Mouse (Mus musculus): ENCODE results near the gene Gm16253. TPM values are rescaled to one million over a fixed set of nuclear protein-coding genes. Genes with fewer than 3 reads are reported as not detected.

The Gm16253 gene
- polyA plus RNA-seq, 1 experiment from 2014 or later, result 0.68 TPM

GRCm38 (mm10) chr3:96623201-96623600 is 46.4 kb downstream of the Gm16253 start:
- WGBS, result 86% methylated on average over 4 of the region's 4 CpGs
- H3K36me3 ChIP-seq (ENCODE audit: control insufficient read depth, insufficient read depth, low read length), result peaks cover 74% of the 10 kb centered on the region

GRCm38 (mm10) chr3:96629729-96630600 is 53.2 kb downstream of the Gm16253 start, which contains the start of gene Rbm8a:
Gene Rbm8a (plus strand): TSS chr3:96629933.
- ATAC-seq (ENCODE audit: insufficient number of reproducible peaks, insufficient read depth, low FRiP score, low read depth), result peak; percentile 90
- H3K27ac ChIP-seq (replicated peaks in 1 of 2; ENCODE audit: control insufficient read depth in 1 of 2, insufficient read depth in 1 of 2, low read depth in 2 of 2, low read length in 2 of 2), result peak within 1 kb of the TSS; percentile 78 to 85; a peak in 3 of 4 replicates
- peaks cover 48% of the 10 kb centered on the region for H3K36me3 ChIP-seq (ENCODE audit: control insufficient read depth, insufficient read depth, low read length)
- H3K9me3 ChIP-seq (ENCODE audit: control insufficient read depth, low read length), result no peaks in the 10 kb centered on the region
- WGBS, result 1% methylated on average over 48 of the region's 48 CpGs
- peak within 1 kb of the TSS; percentile 88 for H3K4me2 ChIP-seq (ENCODE audit: low read length)
- peak within 1 kb of the TSS; percentile 83 for H3K9ac ChIP-seq (ENCODE audit: low read length)
- H3K27me3 ChIP-seq (ENCODE audit: control insufficient read depth, insufficient read depth, low read length), result no peaks in the 10 kb centered on the region
- H3K4me3 ChIP-seq (ENCODE audit: control insufficient read depth in 1 of 2, insufficient read depth in 1 of 2, low read depth in 1 of 2, low read length in 2 of 2), result peak within 1 kb of the TSS; percentile 65 to 98
- H3K4me1 ChIP-seq (ENCODE audit: control insufficient read depth in 2 of 2, insufficient read depth in 2 of 2, low read length in 2 of 2), result peaks cover 2 to 18% of the 10 kb centered on the region in 2 experiments; a peak in 3 of 4 replicates

More at GRCm38 (mm10) chr3:96623201-96623600, 46.4 kb downstream of the Gm16253 start:
- no peaks in the 10 kb centered on the region for H3K27me3 ChIP-seq (ENCODE audit: control insufficient read depth, insufficient read depth, low read length)
- H3K27ac ChIP-seq (replicated peaks in 1 of 2; ENCODE audit: control insufficient read depth in 1 of 2, insufficient read depth in 1 of 2, low read depth in 2 of 2, low read length in 2 of 2), result no peak overlapping the region
- no peak for ATAC-seq (ENCODE audit: insufficient number of reproducible peaks, insufficient read depth, low FRiP score, low read depth)
- no peaks in the 10 kb centered on the region for H3K4me1 ChIP-seq (ENCODE audit: control insufficient read depth in 2 of 2, insufficient read depth in 2 of 2, low read length in 2 of 2)
- no peaks in the 10 kb centered on the region for H3K9me3 ChIP-seq (ENCODE audit: control insufficient read depth, low read length)
- no peak overlapping the region for H3K9ac ChIP-seq (ENCODE audit: low read length)
- H3K4me3 ChIP-seq (ENCODE audit: control insufficient read depth in 1 of 2, insufficient read depth in 1 of 2, low read depth in 1 of 2, low read length in 2 of 2), result no peak overlapping the region
- no peak overlapping the region for H3K4me2 ChIP-seq (ENCODE audit: low read length)

Other genes starting within 250 kb of the Gm16253 start
- gene BC107364, start 124.7 kb upstream of the Gm16253 start, polyA plus RNA-seq (2014; fragmentation: Nextera tagmentation; extraction: Ambion mirVana), result 0.66 and 1.0 TPM in 2 replicates
- gene Hfe2, start 51.8 kb upstream of the Gm16253 start, polyA plus RNA-seq (2014; fragmentation: Nextera tagmentation; extraction: Ambion mirVana), result 10.8 and 11.7 TPM in 2 replicates
- gene Txnip, start 19.0 kb upstream of the Gm16253 start, polyA plus RNA-seq (2014; fragmentation: Nextera tagmentation; extraction: Ambion mirVana), result 257 and 262 TPM in 2 replicates
- gene Polr3gl, start 17.2 kb downstream of the Gm16253 start, polyA plus RNA-seq (2014; fragmentation: Nextera tagmentation; extraction: Ambion mirVana), result 25.5 and 28.7 TPM in 2 replicates
- gene Ankrd34a, start 19.7 kb downstream of the Gm16253 start, polyA plus RNA-seq (2014; fragmentation: Nextera tagmentation; extraction: Ambion mirVana), result 8.4 and 8.5 TPM in 2 replicates
- gene Lix1l, start 24.2 kb downstream of the Gm16253 start, polyA plus RNA-seq (2014; fragmentation: Nextera tagmentation; extraction: Ambion mirVana), result 5.6 and 6.7 TPM in 2 replicates
- gene Rbm8a, start 52.9 kb downstream of the Gm16253 start, polyA plus RNA-seq (2014; fragmentation: Nextera tagmentation; extraction: Ambion mirVana), result 90.0 and 91.7 TPM in 2 replicates
- 40.5 and 43.4 TPM in 2 replicates for gene Pex11b, start 58.4 kb downstream of the Gm16253 start, polyA plus RNA-seq (2014; fragmentation: Nextera tagmentation; extraction: Ambion mirVana)
- gene Gm42957, start 58.5 kb downstream of the Gm16253 start, polyA plus RNA-seq (2014; fragmentation: Nextera tagmentation; extraction: Ambion mirVana), result 0.07 and 0.20 TPM in 2 replicates
- gene Itga10, start 68.6 kb downstream of the Gm16253 start, polyA plus RNA-seq (2014; fragmentation: Nextera tagmentation; extraction: Ambion mirVana), result 1.3 TPM in 2 replicates
- gene Ankrd35, start 93.1 kb downstream of the Gm16253 start, polyA plus RNA-seq (2014; fragmentation: Nextera tagmentation; extraction: Ambion mirVana), result 0.09 and 0.23 TPM in 2 replicates
- 26.8 and 30.6 TPM in 2 replicates for gene Pias3, start 119.4 kb downstream of the Gm16253 start, polyA plus RNA-seq (2014; fragmentation: Nextera tagmentation; extraction: Ambion mirVana)
- gene Nudt17, start 131.6 kb downstream of the Gm16253 start, polyA plus RNA-seq (2014; fragmentation: Nextera tagmentation; extraction: Ambion mirVana), result 8.0 and 8.8 TPM in 2 replicates
- 27.0 and 27.1 TPM in 2 replicates for gene Polr3c, start 150.6 kb downstream of the Gm16253 start, polyA plus RNA-seq (2014; fragmentation: Nextera tagmentation; extraction: Ambion mirVana)
- gene Rnf115, start 150.7 kb downstream of the Gm16253 start, polyA plus RNA-seq (2014; fragmentation: Nextera tagmentation; extraction: Ambion mirVana), result 41.2 and 42.0 TPM in 2 replicates